Mouse (Mus musculus) left cerebral cortex, adult 11 months (tissue): ENCODE results near the gene Mtus2.
"Not testable (repeated sequence)": the region's sequence is repeated elsewhere in the genome, so short reads cannot be mapped to it uniquely, and the experiment has no call there.

ENCODE experiments used
- DNase-seq: peaks from one replicate; pipeline ENCODE4 v3.0.0; 2022; ENCODE audit warnings: low spot score

Gene Mtus2

GRCm38 (mm10) chr5:148130691-148131457 is 173.8 kb downstream of the Mtus2 start:
- peak; percentile 53 for DNase-seq

GRCm38 (mm10) chr5:148131458-148132131 is 174.5 kb downstream of the Mtus2 start:
- no peak for DNase-seq

- DNase-seq, result no peak
Measured at GRCm38 (mm10) chr5:148133448-148134060, 176.4 kb downstream of the Mtus2 start.

- no peak for DNase-seq
Measured at GRCm38 (mm10) chr5:148141662-148142061, 184.5 kb downstream of the Mtus2 start.

GRCm38 (mm10) chr5:148146200-148146823 is 189.2 kb downstream of the Mtus2 start:
- no peak for DNase-seq

- DNase-seq, result no peak
Measured at GRCm38 (mm10) chr5:148151894-148152599, 194.9 kb downstream of the Mtus2 start.

GRCm38 (mm10) chr5:148152600-148153402 is 195.7 kb downstream of the Mtus2 start:
- no peak for DNase-seq

GRCm38 (mm10) chr5:148153403-148153713 is 196.2 kb downstream of the Mtus2 start:
- no peak for DNase-seq

- no peak for DNase-seq
Measured at GRCm38 (mm10) chr5:148154727-148155126, 197.6 kb downstream of the Mtus2 start.

- DNase-seq, result no peak
Measured at GRCm38 (mm10) chr5:148159328-148159727, 202.2 kb downstream of the Mtus2 start.

- DNase-seq, result no peak
Measured at GRCm38 (mm10) chr5:148160529-148161154, 203.5 kb downstream of the Mtus2 start.

- DNase-seq, result no peak
Measured at GRCm38 (mm10) chr5:148165111-148165510, 208.0 kb downstream of the Mtus2 start.

GRCm38 (mm10) chr5:148175091-148175490 is 218.0 kb downstream of the Mtus2 start:
- DNase-seq, result no peak

GRCm38 (mm10) chr5:148175742-148176426 is 218.8 kb downstream of the Mtus2 start:
- no peak for DNase-seq

- DNase-seq, result not testable (repeated sequence)
Measured at GRCm38 (mm10) chr5:148176539-148176938, 219.4 kb downstream of the Mtus2 start.

- DNase-seq, result no peak
Measured at GRCm38 (mm10) chr5:148179231-148179630, 222.1 kb downstream of the Mtus2 start.

- DNase-seq, result no peak
Measured at GRCm38 (mm10) chr5:148180590-148181307, 223.6 kb downstream of the Mtus2 start.

- DNase-seq, result no peak
Measured at GRCm38 (mm10) chr5:148181308-148181630, 224.1 kb downstream of the Mtus2 start.

GRCm38 (mm10) chr5:148181901-148182300 is 224.8 kb downstream of the Mtus2 start:
- no peak for DNase-seq

- DNase-seq, result no peak
Measured at GRCm38 (mm10) chr5:148185898-148186297, 228.8 kb downstream of the Mtus2 start.
